Mouse (Mus musculus) frontal cortex, postnatal 14 days (tissue): ENCODE measurements around the gene Gstp3.

Experiments
- DNase-seq, 2 experiments: peaks; one replicate each; pipeline ENCODE4 v3.0.0; 2022; ENCODE audit warnings: low spot score in 2 of 2

The Gstp3 gene

DNA sequence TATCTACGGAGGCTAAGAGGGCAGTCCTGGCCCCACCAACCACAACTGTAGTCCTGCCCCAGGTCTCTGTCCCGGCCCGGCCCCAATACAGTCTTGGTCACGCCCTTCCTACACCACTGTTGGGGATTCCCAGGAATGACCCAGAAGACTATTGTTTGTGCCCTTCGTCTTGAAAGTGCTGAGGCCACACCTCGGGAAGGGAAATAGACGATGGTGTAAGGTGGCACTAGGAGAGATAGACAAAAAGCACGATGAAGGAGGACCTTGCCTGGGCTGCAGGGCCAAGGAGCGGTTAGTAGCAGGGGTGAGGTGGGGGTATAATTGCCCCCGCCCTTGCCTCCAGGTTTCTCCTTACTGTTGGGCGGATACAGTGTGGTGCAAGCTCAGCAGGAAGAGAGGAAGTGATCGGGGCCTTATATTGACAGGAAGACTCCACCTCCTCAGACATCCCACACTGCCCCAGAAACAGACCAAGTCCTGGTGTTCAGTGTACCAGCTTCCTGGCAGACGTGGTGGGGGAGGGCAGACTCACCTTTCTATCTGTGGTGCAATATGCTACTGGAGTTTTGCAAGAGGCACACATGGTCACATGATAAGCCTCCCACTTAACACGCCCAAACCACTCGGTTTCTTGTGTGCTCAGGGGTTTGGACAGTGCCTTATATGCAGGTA, at the start of gene Gstp3:
Gstp3 (minus strand) TSS at position 501 of the 672 bp plus-strand sequence.
- no peak for DNase-seq

DNA sequence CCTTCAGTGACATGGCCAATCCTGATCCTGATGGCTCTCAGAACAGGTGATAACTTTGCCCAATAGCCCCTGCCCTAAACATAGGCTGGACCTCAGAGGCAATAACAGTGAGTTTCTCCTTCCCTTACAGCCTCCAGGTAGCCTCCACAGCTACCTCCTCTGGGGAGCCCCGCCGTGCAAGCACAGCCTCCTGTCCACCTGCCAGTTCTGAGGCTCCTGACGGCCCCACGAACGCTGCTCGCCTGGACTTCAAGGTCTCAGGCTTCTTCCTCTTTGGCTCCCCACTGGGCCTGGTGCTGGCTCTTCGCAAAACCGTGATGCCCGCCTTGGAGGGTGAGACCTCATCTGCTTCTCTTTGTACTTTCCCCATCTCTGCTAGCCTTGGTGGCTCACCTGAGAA, 49.2 kb upstream of the Gstp3 start:
- no peak for DNase-seq

DNA sequence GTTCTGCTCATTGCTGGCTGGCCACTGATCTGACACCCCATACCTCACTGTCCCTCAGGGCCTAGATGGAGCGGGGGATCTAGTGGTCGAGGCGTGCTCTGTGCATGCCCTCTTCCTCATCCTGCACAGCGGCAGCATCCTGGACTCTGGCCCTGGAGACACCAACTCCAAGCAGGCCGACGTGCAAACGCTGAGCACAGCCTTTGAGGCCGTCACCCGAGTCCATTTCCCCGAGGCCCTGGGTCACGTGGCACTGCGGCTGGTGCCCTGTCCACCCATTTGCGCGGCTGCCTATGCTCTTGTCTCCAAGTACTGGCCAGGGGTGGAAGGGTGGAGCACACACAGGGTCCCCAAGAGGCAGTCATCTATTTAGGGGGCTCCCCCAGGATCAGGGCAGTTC, 47.3 kb upstream of the Gstp3 start:
- no peak for DNase-seq

DNA sequence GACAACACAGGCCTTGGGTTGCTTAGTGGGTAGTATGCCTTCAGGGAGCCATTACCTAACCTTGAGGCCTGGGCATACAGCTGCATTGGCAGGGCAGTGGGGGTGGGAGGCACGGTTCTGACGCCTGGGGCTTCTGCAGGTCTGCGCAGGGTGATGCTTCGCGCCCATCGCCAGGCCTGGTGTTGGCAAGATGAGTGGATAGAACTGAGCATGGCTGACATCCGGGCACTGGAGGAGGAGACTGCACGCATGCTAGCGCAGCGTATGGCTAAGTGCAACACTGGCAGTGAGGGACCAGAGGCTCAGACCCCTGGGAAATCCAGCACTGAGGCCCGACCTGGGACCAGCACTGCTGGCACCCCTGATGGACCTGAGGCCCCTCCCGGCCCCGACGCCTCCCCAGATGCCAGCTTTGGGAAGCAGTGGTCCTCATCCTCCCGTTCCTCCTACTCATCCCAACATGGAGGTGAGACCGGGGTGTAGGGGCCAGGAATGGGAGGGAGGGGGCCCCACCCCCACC, 45.4 kb upstream of the Gstp3 start:
- no peak for DNase-seq

DNA sequence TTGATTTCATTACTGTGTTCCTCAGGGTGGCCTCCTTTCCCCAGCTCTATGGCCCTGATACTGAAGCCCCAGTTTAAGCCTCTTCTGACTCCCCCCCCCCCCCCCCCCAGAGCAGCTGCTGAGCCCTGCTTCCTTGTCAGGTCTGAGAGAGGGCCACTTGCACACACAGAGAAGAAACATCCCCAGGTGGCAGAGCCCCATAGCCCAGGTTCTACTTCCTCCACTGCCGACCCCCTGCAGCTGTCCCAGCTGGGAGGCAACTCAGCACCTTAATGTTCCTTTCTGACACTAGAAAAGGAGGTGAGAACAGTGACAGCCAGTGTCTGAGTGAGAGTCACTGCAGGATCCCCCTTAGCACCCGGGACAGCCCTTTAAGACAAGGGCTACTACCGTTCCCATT, 44.4 kb upstream of the Gstp3 start:
- DNase-seq = no peak

DNA sequence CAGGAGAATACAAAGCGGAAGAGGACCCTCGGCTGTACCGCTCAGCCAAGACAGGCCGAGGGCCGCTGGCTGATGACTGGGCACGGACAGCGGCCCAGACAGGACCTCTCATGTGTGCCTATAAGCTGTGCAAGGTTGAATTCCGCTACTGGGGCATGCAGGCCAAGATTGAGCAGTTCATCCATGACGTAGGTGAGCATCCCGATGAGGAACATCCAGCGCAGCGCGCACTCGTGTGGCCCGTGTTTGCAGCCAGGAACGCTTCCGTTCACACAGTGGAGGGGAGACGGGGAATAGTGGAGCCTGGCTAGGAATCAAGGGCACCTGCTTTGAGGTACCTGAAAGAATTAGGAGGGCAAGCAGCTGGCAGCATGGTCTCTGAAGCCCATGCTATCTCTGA, 43.9 kb upstream of the Gstp3 start:
- DNase-seq = no peak

DNA sequence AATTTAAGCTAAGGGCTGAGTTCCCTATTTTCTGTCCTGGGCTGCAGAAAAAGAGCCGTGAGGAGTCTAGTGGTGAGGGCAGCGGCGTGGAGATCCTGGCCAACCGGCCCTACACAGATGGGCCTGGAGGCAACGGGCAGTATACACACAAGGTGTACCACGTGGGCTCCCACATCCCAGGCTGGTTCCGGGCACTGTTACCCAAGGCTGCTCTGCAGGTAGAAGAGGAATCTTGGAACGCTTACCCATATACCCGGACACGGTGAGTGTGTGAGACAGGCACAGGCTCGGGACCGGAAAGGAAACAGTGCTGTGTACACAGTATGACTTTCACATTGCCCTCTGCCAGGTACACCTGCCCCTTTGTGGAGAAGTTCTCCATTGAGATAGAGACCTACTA, 43.3 kb upstream of the Gstp3 start:
- no peak for DNase-seq

DNA sequence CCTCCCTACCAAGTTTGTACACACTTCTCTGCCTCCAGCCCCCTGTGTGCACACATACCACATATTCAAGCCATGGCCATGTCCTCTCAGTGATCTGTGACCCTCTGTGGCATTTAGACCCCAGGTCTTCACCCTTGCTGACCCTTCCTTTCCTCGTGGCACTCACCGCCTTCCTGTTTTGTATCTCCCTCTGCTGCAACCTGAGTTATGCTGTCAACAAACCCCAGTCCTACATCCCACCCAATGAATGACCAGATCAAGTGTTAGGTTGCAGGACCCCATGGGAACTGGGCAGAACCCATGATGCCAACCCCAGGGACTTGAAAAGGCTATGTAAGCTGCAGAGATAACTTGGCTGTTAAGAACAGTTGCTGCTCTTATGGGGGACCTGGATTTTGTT, 42.7 kb upstream of the Gstp3 start:
- no peak for DNase-seq

DNA sequence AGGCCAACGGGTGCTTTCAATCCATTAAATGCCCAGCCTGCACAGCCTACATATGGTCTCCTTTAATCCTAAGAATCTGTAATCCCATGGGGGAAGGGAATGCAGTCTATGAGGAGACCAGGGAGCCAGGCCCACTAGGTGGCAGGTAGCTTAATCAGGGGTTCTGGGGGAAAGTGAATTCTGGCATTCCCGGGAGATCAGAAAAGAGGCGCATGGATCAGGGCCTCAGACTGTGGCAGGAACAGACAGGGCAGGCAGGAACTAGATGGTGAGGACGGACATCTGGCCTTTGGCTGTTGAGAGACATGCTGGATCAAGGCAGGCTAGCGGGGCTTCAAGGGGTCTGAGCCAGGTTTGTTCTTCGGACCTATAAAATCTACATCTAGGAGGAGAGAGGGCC, 42.1 kb upstream of the Gstp3 start:
- no peak for DNase-seq

DNA sequence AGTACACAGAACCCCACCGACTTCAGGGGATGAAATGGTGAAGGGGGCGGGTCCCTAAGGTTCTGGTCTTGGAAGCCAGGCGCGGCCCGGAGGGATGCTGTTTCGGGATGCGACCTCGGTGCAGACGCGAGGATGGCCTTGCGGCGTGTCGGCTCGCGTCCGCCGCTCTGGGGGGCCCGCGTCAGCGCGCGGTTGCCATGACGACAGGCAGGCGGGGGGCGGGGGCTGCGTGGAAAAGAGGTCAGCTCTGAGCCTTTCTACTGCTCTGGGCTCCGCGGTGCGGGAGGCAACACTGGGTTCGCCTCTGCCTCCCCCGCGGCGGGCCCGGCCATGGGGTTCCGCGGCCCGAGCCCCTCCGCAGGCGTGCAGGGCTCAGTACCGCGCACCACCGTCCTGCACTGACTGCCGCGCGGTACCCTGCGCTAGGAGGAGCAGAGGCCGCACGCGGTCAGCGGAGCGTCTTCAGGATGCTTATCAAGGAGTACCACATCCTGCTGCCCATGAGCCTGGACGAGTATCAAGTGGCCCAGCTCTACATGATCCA, 41.4 kb upstream of the Gstp3 start:
- peak; percentile 60 to 70 for DNase-seq

DNA sequence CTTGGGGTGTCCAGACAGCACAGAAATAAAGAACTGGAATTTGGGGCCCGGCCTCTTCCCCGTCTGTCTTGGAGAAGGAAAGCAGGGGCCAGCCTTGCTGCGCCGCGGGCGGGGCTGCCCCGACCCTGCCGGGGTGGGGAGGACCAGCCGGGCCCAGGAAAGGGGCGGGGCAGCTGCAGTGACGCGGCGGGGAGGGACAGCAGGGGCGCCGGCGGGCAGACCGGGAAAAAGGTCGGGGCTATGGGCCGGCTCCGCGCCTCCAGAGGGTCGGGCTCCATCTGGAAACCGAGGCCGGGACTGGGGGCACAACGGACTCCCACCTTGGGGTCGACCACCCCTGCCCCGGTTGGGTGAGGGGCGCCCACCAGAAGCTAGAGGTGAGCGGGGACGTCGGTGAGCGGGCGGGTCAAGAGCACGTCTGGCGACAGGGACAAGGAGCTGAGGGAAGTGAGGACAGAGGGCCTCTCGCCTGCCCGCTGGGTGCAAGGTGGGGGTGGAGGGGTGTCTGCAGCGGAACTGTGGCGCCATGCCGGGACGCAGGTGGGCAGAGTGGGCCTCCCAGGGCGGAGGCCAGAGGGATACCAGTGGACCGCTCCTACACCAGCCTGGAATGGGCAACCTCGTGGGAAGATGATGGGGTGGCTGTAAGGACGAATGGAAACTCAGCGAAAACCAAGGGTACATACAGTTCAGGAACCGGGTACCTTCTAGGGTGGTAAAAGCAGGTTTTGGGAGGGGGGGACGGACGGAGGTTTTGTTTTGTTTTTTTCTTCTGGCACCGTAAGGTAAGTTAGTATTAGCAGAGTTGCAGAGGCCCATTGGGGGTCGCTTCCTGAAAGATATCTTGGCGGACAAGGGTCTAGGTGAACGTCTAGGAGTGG, 40.7 kb upstream of the Gstp3 start, which contains the start of gene Pitpnm1:
Pitpnm1 (plus strand) TSS at position 162 of the 881 bp plus-strand sequence.
- peak in 1 of 2 experiments; percentile 49 for DNase-seq

DNA sequence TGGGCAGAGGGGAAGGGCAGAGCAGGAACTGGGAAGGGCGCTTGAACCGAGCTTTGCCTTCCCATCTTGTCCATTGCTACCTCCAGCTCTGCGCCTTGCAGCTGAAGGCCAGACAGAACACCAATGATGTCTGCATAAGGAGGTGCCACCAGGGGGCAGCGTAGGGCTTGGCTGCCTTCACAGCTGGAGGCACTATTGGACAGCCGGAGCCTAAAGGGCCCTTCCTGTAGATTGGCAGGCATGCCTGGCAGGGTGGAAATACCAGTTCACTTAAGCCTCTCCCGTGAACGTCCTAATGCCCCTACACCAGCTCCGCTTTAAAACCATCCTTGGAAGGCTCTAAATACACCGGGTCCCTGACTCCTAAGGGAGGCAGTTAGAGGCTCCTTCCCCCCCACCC, 39.7 kb upstream of the Gstp3 start:
- DNase-seq = peak; percentile 72 to 86

DNA sequence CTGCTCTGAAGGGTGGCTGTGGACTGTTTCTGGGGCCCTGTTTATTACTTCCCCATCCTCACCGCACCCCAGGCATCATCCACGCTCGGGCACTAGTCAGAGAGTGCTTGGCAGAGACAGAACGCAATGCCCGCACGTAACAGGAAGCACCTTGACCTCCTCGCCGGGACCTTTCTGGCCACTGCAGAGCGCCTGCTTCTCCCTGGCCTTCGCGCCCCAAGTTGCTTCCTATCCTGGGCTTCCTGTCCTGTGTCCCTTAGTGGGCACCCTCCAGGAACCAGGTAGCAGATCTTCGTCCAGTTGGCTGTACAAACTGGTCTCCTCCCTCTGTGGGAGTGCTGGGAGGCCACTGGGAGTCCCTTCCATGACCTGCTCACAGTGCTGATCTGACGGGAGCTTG, 39.1 kb upstream of the Gstp3 start:
- DNase-seq = no peak

DNA sequence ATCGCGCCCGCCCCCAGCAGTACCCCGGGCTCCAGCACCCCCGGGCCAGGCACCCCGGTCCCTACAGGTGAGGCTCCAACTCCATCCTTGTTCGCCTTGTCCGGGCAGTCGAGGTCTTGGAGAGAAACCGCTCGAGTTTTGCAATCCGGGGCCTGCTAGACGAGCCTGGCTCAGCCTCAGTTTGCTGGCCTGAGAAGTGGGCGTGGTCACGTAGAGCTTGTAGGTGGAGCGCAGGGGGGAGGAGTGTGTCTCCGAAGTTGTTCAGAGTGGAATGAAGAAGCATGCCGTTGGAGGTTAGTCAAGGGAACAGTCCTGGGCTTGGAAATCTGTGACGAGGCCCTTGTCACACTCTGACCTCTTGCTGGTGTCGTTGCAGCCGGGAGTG, 38.1 kb upstream of the Gstp3 start:
- DNase-seq = no peak

DNA sequence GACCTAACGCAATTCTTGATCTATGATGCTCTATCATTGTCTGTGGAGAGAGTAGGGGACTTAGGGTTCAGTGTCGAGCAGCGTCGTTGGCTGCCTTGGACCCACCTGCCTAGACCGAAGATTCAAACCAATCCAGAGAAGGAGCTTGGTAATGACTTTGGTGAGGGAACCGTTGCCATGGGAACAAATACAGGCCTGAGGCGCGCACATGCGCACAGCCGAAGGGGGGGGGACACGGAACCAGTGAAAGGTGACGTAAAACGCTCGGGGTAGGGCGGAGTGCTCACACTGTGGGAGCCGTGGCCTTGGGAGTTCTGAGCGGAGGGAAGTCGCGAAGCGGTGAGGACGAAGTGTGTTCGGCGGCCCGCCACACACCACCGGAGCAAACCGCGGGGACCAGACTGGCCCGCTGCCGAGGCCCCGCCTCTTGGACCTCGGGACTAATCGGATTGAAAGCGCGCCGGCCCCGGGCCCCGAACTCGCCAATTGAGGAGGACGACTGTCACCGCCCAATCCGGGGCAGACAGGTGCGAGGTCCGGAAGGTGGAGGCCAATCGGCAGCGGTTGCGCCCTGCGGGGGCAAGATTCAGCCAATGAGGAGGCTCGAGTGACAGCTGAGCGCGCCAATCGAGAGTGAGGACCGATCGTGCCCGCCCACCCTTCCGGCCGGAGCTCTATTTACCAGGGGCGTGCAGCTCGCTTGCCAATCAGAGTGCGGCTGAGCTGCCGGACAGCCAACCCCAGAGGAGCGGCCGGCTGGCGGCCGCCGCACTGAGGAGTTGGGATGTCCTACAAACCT, 37.5 kb upstream of the Gstp3 start, which contains the start of gene Cdk2ap2:
Cdk2ap2 (plus strand) TSS at position 541 of the 799 bp plus-strand sequence.
- DNase-seq = peak; percentile 99 to 100

DNA sequence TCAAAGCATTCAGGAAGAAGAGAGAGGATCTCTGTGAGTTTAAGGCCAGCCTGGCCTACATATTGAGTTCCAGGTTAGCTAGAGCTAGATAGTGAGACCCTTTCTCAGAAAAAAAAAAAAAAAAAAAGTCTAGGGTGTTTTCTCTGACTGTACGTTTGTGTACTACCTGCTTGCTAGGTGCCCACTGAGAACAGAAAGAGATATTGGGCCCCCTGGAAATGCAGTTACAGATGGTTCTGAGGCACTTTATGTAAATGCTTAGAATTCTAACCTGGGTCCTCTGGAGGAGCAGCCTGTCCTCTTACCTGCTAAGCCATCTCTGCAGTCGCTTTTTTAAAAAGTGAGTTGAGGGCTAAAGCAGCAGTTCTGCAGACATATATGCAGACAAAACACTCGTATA, 36.4 kb upstream of the Gstp3 start:
- no peak for DNase-seq

DNA sequence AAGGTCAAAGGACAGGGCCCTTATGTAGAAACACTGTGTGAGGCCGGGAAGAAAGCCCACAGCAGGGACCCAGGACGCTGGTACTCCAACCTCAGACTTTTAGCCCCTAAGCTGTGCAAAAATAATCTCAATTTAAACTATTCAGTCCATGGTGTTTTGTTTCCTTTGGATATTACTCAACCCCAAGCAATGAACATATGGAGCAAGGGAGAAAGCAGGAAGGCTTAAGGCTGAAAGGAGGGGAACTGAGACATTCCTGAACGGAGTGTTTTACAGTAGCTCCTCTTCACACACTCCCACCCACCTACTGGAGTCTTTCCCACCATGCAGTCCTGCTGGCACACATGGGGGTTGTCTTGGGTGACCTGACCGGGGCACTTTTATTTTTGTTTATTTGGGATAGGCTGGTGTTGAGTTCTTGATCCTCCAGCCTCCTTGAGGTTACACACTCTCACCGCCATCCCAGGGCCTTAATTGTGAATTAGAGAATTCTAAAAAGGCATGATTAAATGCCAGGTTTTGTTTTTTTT, 35.5 kb upstream of the Gstp3 start:
- peak in 1 of 2 experiments; percentile 3 for DNase-seq

DNA sequence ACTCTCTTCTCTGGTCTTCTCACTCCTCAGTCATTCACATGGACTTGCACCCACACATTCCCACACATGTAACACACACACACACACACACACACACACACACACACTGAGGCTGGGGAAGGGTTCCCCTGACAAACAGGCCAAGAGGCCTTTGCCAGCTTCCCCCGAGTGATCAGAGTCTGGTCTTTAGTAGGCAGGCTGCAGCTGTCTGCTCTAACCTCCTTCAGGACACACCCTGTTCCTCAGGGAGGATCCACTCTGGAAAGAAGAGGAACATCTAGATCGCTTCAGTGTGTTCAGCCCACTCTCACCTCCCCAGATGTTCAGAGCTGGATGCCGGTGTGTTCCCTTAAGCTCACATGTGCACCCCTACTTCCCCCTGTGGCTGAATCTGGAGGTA, 35.0 kb upstream of the Gstp3 start:
- DNase-seq = no peak

DNA sequence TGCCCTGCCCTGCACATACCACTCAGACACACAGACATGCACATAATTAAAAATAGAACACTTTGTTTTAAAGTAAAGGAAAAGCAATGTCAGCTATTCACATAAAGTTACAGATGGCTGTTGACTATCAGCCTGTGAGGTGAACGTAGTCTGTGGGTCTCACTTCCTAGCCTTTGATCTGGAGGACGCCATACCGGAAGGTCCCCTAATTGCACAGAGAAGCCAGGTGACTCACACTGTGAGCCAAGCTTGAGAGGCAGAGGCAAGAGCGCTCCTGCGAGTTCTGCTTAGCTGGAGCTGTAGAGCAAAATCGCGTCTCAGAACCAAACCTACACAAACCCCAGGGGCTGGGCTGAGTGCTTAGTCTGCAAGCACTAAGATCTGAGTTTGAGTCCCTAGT, 34.4 kb upstream of the Gstp3 start:
- no peak for DNase-seq

DNA sequence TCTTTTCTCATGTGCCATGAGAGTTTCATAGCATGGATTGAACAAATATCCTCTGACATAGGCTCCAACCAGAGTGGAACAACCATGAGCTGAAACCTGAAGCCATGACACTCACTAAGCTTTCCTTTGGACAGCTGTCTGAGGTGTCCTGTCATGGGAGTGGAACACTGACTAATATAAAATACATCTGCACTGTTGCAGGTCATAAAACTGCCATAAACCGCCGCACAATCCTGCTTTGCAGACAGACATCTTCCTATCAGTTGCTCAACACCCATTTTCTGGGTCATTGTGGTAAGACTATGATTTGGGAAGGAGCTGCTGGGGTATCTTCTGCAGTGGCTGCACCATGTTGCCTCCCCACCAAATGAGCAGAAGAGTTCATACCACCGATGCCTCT, 33.4 kb upstream of the Gstp3 start:
- no peak for DNase-seq

DNA sequence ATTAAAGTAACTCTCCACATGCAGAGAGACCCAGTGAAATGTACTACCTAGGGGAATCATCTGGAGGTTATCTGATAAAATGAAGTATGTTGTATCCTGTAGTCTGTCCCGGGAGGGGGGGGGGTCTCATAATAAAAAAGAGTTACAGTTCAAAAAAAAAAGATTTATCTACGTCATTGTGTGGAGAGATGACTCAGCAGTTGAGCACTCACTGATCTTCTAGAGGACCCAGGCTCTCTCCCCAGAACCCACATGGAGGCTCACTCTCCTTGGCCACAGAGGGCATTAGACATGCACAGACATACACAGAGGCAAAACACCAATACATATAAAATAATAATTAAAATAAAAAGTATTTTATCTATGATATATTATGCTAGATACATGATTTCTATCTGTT, 32.0 kb upstream of the Gstp3 start:
- DNase-seq = no peak

DNA sequence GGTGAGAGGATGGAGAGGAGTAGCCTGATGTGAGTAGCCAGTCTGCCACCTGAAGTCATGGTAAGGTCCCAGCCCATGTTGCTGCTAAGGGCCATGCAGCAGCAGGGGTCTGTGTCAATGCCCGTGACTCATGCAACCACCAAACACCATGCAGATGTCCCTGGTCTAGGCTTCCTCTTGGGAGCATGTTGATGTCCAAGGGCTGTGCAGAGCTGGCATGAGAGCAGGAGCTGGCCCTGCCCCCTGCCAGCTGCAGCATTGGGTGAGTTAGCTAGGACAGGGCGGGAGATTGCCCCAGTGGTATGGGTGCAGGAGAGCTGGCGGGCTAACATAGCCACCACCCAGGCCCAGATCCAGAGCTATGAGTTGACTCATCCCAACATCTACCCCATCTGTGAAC, 31.1 kb upstream of the Gstp3 start:
- no peak for DNase-seq
